Mouse (Mus musculus) liver, embryonic 14.5 days (tissue): ENCODE measurements at regions not wholly inside any gene's neighbourhood (a gene's known extent, or its start where the extent isn't known, plus 50 kb on each side); places are given as distances from the start of the nearest gene placed in this dataset.

Experiments used
- ATAC-seq: fragments of 200-750 bp; cut with Nextera tagmentation; 2 replicates; pipeline ENCODE4 v1.8.0; 2017; ENCODE audit warnings: moderate number of reproducible peaks, mild to moderate bottlenecking, moderate library complexity; ENCODE audit not compliant: insufficient read depth
- DNase-seq, 3 experiments: peaks; one replicate each; pipeline ENCODE4 v3.0.0-alpha.2; 2012 to 2013; ENCODE audit warnings: low read depth in 3 of 3, low spot score in 3 of 3
- H3K27ac ChIP-seq: fragments of 300-500 bp; sonication (generic); 2 replicates; pipeline ENCODE4 v1.5.1; 2014; ENCODE audit warnings: moderate library complexity, mild to moderate bottlenecking, control low read depth, inconsistent platforms
- H3K27me3 ChIP-seq: fragments of 300-500 bp; sonication (generic); 2 replicates; pipeline ENCODE4 v1.6.1; 2014; ENCODE audit warnings: mild to moderate bottlenecking, low read length, moderate library complexity; ENCODE audit not compliant: control insufficient read depth, insufficient read depth
- H3K36me3 ChIP-seq: fragments of 300-500 bp; sonication (generic); replicated peaks from 2 replicates; pipeline ENCODE4 v1.6.1; 2014; ENCODE audit warnings: low read depth; ENCODE audit not compliant: control insufficient read depth, insufficient read depth
- H3K4me1 ChIP-seq, 2 experiments: fragments of 200-500 bp in 1 of 2; fragments of 300-500 bp in 1 of 2; sonication (generic) in 1 of 2; replicated peaks; 2 replicates each; pipeline ENCODE4 v1.6.1; 2012 to 2014; ENCODE audit warnings: antibody characterized with exemption in 1 of 2, inconsistent platforms in 1 of 2, low read length in 1 of 2; ENCODE audit not compliant: control insufficient read depth in 2 of 2, insufficient read depth in 2 of 2
- H3K4me2 ChIP-seq: fragments of 300-500 bp; sonication (generic); 2 replicates; pipeline ENCODE4 v1.6.1; 2014; ENCODE audit warnings: low read depth, mild to moderate bottlenecking, control low read depth, moderate library complexity
- H3K4me3 ChIP-seq, 2 experiments: fragments of 200-500 bp in 1 of 2; fragments of 300-500 bp in 1 of 2; sonication (generic) in 1 of 2; 2 replicates each; pipeline ENCODE4 v1.5.1; 2012 to 2014; ENCODE audit warnings: low read depth in 2 of 2, low read length in 2 of 2, mild to moderate bottlenecking in 2 of 2, control low read depth in 1 of 2, inconsistent platforms in 1 of 2, moderate library complexity in 1 of 2; ENCODE audit not compliant: insufficient read depth in 1 of 2
- H3K9ac ChIP-seq: fragments of 300-500 bp; sonication (generic); replicated peaks from 2 replicates; pipeline ENCODE4 v1.6.1; 2014; ENCODE audit warnings: mild to moderate bottlenecking, control low read depth, moderate library complexity
- H3K9me3 ChIP-seq: fragments of 300-500 bp; sonication (generic); 2 replicates; pipeline ENCODE4 v1.6.1; 2016; ENCODE audit warnings: low read length, mixed read lengths; ENCODE audit not compliant: control insufficient read depth
- CTCF ChIP-seq: IDR thresholded peaks from 2 replicates; pipeline ENCODE4 v1.5.1; 2016; ENCODE audit warnings: antibody characterized with exemption, low read depth, control low read depth
- EP300 ChIP-seq: IDR thresholded peaks from 2 replicates; pipeline ENCODE4 v1.6.1; 2016; ENCODE audit warnings: antibody characterized with exemption, low read depth
- WGBS: fragments of 180-500 bp; shearing (Covaris S2); extraction: QIAGEN DNeasy Blood & Tissue Kit; methylation state at CpG from one replicate; pipeline ENCODE4 v1.1.7; 2014; ENCODE audit not compliant: insufficient replicate concordance; 5-methylcytosine and 5-hydroxymethylcytosine counted together

- Histone ChIP-seq H3K36me3 (no peaks in the 10 kb centered on the region), H3K4me3 (no peak overlapping the region), H3K4me1 (no peaks in the 10 kb centered on the region), H3K27ac (no peak overlapping the region), H3K9ac (no peak overlapping the region), H3K4me2 (no peak overlapping the region), H3K27me3 (no peaks in the 10 kb centered on the region), H3K9me3 (no peaks in the 10 kb centered on the region)
- ATAC-seq (no peak), DNase-seq (no peak)
- 62% methylated on average over 3 of the region's 3 CpGs for WGBS
- TF ChIP-seq CTCF (no peak), EP300 (no peak)
Measured at GRCm38 (mm10) chr16:30757556-30757955, 158.0 kb downstream of the Fam43a start.

- WGBS: 68% methylated on average over 6 of the region's 6 CpGs
- H3K4me2 ChIP-seq: no peak overlapping the region
- no peak for ATAC-seq
- H3K36me3 ChIP-seq: no peaks in the 10 kb centered on the region
- H3K4me1 ChIP-seq: no peaks in the 10 kb centered on the region
- DNase-seq: no peak
- H3K4me3 ChIP-seq: no peak overlapping the region
- H3K9me3 ChIP-seq: no peaks in the 10 kb centered on the region
- no peak overlapping the region for H3K27ac ChIP-seq
- TF ChIP-seq EP300 (no peak), CTCF (no peak)
- no peak overlapping the region for H3K9ac ChIP-seq
- H3K27me3 ChIP-seq: no peaks in the 10 kb centered on the region
Measured at GRCm38 (mm10) chr16:30758041-30758440, 158.5 kb downstream of the Fam43a start.

GRCm38 (mm10) chr16:30759503-30759902 lies 160.0 kb downstream of the Fam43a start:
- H3K4me2 ChIP-seq: no peak overlapping the region
- H3K9ac ChIP-seq: no peak overlapping the region
- 67% methylated on average over 8 of the region's 8 CpGs for WGBS
- no peak overlapping the region for H3K27ac ChIP-seq
- H3K9me3 ChIP-seq: no peaks in the 10 kb centered on the region
- DNase-seq: no peak
- no peaks in the 10 kb centered on the region for H3K36me3 ChIP-seq
- no peaks in the 10 kb centered on the region for H3K27me3 ChIP-seq
- H3K4me1 ChIP-seq: no peaks in the 10 kb centered on the region
- no peak for ATAC-seq
- no peak for TF ChIP-seq EP300
- TF ChIP-seq CTCF: no peak
- H3K4me3 ChIP-seq: no peak overlapping the region

GRCm38 (mm10) chr16:30761201-30761710 lies 161.7 kb downstream of the Fam43a start:
- Histone ChIP-seq H3K4me2 (no peak overlapping the region), H3K9me3 (no peaks in the 10 kb centered on the region), H3K4me1 (no peaks in the 10 kb centered on the region), H3K4me3 (no peak overlapping the region), H3K9ac (no peak overlapping the region), H3K27ac (no peak overlapping the region), H3K36me3 (no peaks in the 10 kb centered on the region), H3K27me3 (no peaks in the 10 kb centered on the region)
- ATAC-seq: no peak
- TF ChIP-seq EP300 (no peak), CTCF (no peak)
- no peak for DNase-seq
- 65% methylated on average over 8 of the region's 8 CpGs for WGBS

GRCm38 (mm10) chr16:30762898-30763595 lies 163.5 kb downstream of the Fam43a start:
- H3K36me3 ChIP-seq: no peaks in the 10 kb centered on the region
- no peak overlapping the region for H3K9ac ChIP-seq
- DNase-seq (no peak), ATAC-seq (no peak)
- no peaks in the 10 kb centered on the region for H3K9me3 ChIP-seq
- no peaks in the 10 kb centered on the region for H3K27me3 ChIP-seq
- no peaks in the 10 kb centered on the region for H3K4me1 ChIP-seq
- no peak overlapping the region for H3K4me3 ChIP-seq
- TF ChIP-seq EP300 (no peak), CTCF (no peak)
- WGBS: 64% methylated on average over 14 of the region's 14 CpGs
- H3K4me2 ChIP-seq: no peak overlapping the region
- H3K27ac ChIP-seq: no peak overlapping the region
